Mouse (Mus musculus) testis, postnatal 10 days (tissue): Measurements from ENCODE around the gene Magi2.
"Not testable (repeated sequence)": the region's sequence is repeated elsewhere in the genome, so short reads cannot be mapped to it uniquely, and the experiment has no call there.

Source experiments
- DNase-seq: peaks from one replicate; pipeline ENCODE4 v3.0.0; 2021; ENCODE audit warnings: low spot score

Magi2 gene

GRCm38 (mm10) chr5:20249382-20249781, 1022.5 kb downstream of the Magi2 start:
- no peak for DNase-seq

GRCm38 (mm10) chr5:20251541-20251940, 1024.7 kb downstream of the Magi2 start:
- no peak for DNase-seq

- no peak for DNase-seq
Measured at GRCm38 (mm10) chr5:20256150-20256868, 1029.5 kb downstream of the Magi2 start.

GRCm38 (mm10) chr5:20256933-20257332, 1030.1 kb downstream of the Magi2 start:
- no peak for DNase-seq

GRCm38 (mm10) chr5:20257419-20257818, 1030.6 kb downstream of the Magi2 start:
- DNase-seq, result no peak

GRCm38 (mm10) chr5:20259719-20260118, 1032.9 kb downstream of the Magi2 start:
- no peak for DNase-seq

GRCm38 (mm10) chr5:20272680-20273079, 1045.8 kb downstream of the Magi2 start:
- DNase-seq, result not testable (repeated sequence)

- no peak for DNase-seq
Measured at GRCm38 (mm10) chr5:20275632-20276031, 1048.8 kb downstream of the Magi2 start.

GRCm38 (mm10) chr5:20285080-20285840, 1058.4 kb downstream of the Magi2 start:
- no peak for DNase-seq

- DNase-seq, result no peak
Measured at GRCm38 (mm10) chr5:20294521-20294920, 1067.7 kb downstream of the Magi2 start.

- DNase-seq, result peak; percentile 38
Measured at GRCm38 (mm10) chr5:20299816-20300215, 1073.0 kb downstream of the Magi2 start.

GRCm38 (mm10) chr5:20303056-20303965, 1076.5 kb downstream of the Magi2 start:
- DNase-seq, result no peak

GRCm38 (mm10) chr5:20320970-20321369, 1094.1 kb downstream of the Magi2 start:
- DNase-seq, result no peak

- no peak for DNase-seq
Measured at GRCm38 (mm10) chr5:20325290-20325689, 1098.5 kb downstream of the Magi2 start.

GRCm38 (mm10) chr5:20328901-20329300, 1102.1 kb downstream of the Magi2 start:
- no peak for DNase-seq

GRCm38 (mm10) chr5:20330025-20330424, 1103.2 kb downstream of the Magi2 start:
- DNase-seq, result no peak

GRCm38 (mm10) chr5:20332574-20332973, 1105.7 kb downstream of the Magi2 start:
- DNase-seq, result no peak

- DNase-seq, result no peak
Measured at GRCm38 (mm10) chr5:20334549-20334948, 1107.7 kb downstream of the Magi2 start.

GRCm38 (mm10) chr5:20352941-20353340, 1126.1 kb downstream of the Magi2 start:
- no peak for DNase-seq

GRCm38 (mm10) chr5:20358437-20358836, 1131.6 kb downstream of the Magi2 start:
- no peak for DNase-seq

GRCm38 (mm10) chr5:20359021-20359420, 1132.2 kb downstream of the Magi2 start:
- no peak for DNase-seq

- DNase-seq, result no peak
Measured at GRCm38 (mm10) chr5:20362154-20362553, 1135.3 kb downstream of the Magi2 start.
